Mouse (Mus musculus) urinary bladder, postnatal 10 days (tissue): Measurements from ENCODE around the gene Ghitm.
"Not testable (repeated sequence)": the region's sequence is repeated elsewhere in the genome, so short reads cannot be mapped to it uniquely, and the experiment has no call there.

Experiments
- DNase-seq: peaks from one replicate; pipeline ENCODE4 v3.0.0; 2022; ENCODE audit warnings: low spot score

The Ghitm gene

DNA sequence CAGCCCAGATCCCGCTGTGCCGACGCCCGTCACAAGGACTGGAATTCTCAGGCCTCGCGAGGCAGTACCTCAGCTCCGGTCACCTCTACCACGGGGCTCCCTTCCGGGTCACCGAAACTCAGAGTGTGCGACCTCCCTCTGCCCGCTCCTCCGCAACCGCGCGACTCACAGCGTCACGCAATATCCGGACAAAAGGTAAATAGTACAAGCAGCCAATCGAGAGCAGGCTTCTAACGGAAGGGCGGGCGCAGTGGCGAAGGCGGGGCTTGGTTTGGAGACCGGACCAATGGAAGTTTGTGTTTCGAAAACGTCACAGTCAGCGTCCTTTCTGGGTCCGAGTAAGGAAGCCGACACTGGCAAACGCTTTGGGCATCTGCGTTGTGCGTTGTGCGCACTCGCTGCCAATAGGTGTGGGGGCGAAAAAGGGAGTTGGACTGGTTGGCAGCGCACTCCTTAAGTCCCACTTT lies at the start of gene Ghitm:
Ghitm (minus strand) TSS at position 146 of the 467 bp plus-strand sequence.
- DNase-seq = peak; percentile 79

DNA sequence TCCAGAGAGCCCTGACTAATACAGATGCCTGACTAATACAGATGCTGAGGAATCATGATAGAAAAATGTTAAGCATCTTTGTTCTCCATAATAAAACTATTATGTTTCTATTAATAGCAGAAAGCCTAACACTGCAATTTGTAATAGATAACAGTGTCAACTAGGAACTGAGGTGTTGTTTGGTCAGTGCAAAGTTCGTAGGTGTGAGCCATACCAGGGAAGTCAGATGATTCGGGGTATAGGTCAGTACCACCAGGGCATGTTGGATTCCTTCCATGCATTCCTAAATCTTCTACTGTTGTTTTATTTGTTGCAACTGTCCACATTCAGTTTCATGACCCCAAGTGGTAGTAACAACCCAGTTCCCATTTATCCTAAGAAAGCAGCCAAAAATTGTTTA lies 49.8 kb upstream of the Ghitm start:
- no peak for DNase-seq

DNA sequence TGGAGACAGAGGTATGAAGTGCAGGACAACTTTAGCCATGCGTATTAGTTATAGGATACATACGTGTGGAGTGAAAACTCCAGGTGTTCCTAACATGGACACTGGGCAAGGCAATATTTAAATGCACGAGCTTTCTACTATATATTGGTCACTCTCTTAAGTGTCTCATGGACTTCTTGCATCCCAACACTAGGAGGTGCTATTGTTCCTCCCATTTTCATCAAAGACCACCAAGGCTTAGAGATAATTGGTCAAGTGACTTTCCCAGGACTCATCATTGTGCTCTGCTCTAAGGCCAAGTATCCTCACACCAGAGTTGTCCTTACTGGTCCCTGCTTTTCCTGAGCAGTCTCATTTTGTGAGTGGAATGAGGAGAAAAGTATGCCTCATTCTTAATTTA lies 39.4 kb upstream of the Ghitm start:
- DNase-seq = no peak

DNA sequence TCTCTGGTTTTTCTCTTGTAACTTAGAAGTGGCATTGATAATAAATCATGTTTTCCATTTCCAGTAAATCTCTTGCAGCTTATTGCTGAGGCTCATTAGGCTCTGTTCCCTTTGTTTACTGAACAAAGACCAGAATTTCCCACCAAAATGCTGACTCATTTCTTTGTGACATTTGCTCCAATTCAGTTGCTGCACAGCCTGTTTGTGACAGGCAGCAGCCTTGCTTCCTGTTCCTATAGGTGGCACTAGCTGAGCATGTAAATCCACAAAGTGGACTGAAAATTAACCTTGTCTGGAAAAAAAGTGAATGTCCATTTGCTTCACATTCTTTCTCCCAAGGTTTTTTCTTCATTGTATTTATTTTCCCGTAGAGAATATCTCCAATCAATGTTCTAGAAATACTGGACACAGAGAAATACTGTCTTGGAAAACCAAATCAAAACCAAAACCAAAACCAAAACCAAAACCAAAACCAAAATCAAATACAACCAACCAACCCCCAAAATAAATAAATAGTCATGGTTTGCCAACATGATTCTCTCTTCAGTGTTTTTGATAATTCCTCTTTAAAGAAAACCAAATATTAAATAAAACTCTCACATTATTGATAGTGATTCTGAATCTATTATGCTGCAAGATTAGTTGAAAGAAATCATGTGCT lies 30.3 kb upstream of the Ghitm start:
- DNase-seq = no peak

DNA sequence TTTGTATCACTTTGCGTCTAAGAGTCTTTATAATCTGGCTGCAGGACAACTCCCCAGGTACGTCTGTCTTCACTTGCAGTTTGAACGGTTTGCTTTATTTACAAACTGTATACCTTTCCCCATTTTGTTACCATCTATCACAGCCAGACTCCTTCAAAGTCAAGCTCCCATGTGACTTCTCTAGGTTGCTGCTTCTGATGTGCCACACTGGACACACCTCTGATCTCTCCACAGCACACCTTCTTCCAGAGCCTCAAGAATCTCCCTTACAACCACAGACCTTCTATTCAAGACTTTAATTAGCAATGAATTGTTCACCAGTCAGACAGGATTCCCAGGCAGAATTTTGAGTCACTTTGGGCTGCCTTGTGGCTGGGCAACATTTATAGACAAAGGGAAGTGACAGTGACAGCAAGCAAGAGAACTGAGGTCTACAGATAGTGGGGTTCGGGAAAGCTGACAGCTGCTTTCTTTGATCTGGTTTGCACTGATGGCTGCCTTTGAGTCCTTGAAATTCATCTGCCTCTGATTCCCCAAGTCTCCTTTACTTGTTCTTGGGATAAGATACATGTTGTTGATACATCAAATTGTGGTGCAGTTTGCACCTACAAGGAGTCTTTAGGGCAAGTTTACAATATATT lies 29.4 kb upstream of the Ghitm start:
- DNase-seq = no peak

- no peak for DNase-seq
These were observed 28.3 kb upstream of the Ghitm start for GRCm38 (mm10) chr14:37163277-37163956.

DNA sequence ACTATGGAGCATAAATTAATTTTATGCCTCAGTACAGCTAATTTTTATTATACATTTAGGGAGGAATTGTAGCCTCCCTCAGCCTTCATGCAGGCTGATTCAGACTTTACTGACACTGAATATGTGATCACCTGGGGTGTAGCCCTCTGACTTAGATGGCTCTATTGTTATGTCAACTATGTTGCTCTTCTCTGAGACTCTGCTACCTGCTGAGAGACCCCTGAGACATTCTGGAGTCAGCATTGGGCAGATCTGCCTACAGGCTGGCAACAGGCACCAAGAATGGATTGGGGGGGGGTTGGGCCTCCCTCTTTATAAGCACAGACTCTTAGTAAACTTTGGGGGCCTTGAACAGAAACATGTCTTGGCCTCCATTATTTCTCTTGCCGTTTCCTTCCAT lies 19.3 kb upstream of the Ghitm start:
- DNase-seq = no peak

GRCm38 (mm10) chr14:37139051-37139710 lies 4.1 kb upstream of the Ghitm start:
- no peak for DNase-seq

DNA sequence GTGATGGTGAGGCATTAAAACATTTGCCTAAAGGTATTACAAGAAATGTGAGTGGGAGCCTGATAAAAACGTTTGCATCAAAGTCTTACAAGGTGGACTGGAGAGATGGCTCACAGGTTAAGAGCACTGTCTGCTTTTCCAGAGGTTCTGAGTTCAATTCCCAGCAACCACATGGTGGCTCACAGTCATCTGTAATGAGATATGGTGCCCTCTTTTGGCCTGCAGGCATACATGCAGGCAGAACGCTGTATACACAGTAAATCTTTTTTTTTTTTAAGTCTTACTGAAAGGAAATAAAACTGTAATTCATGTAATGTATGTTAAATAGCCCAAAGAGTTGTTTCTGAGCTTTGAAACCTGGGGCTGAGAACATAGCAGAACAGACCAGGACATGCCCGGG lies 2.5 kb upstream of the Ghitm start:
- DNase-seq = not testable (repeated sequence)

DNA sequence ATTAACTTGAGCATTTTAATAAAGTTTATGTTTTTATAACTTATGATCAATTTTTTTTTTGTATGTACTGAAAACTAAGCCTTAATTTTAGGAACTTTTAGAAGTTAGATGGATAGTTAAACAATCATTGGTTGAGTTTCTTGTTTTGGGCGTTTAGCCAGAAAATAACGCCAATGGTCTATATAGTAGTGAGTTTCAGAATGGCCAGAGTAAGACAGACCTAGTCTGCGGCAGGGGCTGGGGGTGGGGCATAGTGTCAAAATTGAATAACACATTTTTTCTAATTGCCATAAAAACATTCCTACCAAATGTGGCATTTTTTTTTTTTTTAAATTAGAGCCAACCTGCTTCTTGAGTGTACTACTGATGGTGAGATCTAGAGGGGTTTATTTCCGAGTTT lies 1.0 kb upstream of the Ghitm start:
- DNase-seq = no peak

GRCm38 (mm10) chr14:37135671-37136070 lies 599 bp upstream of the Ghitm start:
- no peak for DNase-seq

GRCm38 (mm10) chr14:37134304-37135126 lies 557 bp downstream of the Ghitm start:
- peak; percentile 26 for DNase-seq

DNA sequence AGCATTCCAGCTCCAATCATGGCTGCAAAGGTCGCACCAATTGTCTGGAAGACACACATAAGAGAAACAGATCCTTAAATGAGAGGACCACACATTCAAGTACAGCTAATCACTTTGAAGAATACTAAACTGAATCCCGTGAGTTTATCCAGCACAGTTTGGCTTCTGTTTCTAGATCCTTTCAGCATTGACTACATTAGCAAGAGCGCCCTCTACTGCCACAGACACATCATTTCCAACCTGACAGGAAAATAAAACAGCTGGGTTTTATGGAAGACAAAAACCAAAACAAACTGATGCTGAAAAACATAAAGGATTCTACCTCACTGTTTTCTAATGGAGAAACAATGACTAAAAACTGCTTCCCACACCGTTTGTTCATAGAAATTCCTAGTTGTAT lies 7.4 kb downstream of the Ghitm start:
- no peak for DNase-seq

DNA sequence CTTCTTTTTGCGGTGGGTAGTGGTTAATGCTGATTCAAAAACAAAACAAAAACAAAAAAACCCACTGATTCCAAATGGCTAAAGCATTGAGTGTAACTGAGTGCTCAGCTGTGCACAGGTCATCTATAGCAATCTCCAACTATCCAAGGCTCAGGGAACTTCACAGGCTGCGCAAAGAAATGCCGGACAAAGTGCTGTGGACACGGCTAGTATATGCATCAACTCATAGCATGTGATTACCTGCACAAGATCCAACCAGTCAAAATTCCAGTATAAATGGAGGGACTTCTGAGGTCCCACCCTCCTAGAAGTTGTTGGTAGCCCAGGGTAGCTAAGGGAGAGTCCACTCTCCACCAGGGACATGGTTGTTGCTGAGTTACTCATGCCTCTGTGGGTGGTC lies 15.8 kb downstream of the Ghitm start:
- DNase-seq = no peak

- DNase-seq = no peak
These were observed 21.1 kb downstream of the Ghitm start, which contains the start of gene 2610528A11Rik for GRCm38 (mm10) chr14:37113922-37114321. 2610528A11Rik (minus strand) TSS chr14:37114022.

DNA sequence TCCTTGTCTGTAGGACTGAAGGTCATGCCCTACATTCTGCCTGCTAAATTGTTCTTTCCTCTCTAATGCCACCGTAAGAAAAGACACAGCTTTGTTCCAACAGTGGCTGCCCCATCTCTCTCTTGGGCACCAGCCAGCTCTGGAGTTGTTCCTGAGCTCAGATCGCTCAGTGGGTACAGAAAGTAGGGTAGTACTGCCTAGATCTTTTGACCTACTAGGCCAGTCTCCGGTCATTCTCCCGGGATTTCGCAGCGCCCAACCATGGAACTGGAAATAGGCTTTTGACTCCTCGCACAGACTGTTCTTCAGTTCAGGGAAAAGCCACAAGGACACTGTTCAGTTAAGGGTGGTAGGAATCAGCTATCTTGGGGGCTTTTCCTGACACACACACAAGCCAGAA lies 22.1 kb downstream of the Ghitm start:
- no peak for DNase-seq

DNA sequence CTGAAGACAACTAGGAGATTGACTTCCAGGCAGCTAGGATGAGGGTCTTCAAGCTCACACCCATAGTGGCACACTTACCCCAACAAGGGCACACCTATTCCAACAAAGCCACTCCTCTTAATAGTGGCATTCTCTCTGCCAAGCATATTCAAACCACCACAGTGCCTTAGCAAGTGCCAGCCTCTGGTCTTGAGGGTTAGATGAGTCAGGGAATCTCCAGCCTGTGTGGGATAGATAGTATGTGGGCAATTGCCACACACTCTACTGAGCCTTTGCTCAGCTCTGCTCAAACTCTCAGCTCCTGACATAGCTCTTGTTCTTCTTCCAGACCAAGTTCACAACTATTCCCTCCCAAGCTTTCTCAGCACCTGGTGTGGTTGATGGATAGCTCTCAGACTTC lies 23.7 kb downstream of the Ghitm start:
- DNase-seq = no peak

DNA sequence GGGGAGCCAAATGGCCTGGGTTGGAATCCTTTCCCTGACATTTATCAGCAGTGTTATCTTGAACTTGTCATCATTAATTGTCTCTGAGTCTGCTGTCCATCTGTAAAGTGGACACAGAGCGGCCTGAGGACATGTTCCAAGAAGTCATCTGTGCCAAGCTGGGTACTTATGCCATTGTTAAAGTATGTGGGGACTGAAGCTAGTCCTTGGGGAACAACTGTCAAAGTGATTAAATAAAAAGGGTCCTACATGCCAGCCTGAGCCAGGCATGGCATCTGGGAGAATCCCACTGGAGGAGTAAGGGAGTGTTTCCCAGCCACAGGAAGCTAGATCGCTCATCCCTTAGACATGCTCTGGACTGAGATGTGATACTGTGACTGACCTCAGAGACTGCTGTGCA lies 24.6 kb downstream of the Ghitm start:
- DNase-seq = no peak

- DNase-seq = no peak
These were observed 25.1 kb downstream of the Ghitm start for GRCm38 (mm10) chr14:37109975-37110374.

DNA sequence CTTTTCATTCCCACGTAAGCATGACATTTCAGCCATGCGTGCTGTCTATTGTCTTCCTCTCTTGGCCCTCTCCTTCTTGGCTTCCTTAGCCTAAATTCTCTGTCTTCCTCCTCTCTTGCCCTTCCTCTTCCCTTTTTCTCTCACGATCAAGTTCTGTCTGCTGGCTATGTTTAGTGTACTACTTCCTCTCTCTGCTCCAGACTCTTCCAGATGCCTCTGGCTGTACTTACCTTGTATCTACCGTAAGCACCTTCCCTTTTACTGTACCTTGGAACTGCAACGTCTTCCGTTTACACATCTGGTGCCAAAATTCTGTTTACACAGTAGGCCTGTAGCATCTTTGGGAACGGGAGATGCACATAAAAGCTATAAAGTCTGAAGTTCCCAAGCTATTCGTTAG lies 25.6 kb downstream of the Ghitm start:
- DNase-seq = no peak

DNA sequence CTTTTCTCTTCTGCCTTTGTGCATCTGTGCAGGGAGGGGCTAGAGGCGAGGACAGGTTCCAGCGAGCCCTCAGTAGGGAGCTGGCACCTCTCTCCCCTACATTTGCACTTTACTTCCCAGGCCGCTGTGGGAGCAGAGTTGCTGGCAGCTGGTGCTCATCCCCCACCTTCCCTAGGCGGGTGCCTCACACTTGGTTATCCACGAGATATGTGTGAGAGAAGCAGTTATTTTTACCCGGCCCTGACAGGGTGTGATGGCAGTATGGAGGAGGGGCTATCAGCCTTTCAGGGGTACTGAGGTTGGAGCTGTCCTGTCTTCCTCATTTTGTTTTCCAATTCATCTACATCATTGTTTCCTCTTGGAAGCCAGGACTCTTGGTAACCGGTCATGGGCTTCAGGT lies 29.2 kb downstream of the Ghitm start:
- no peak for DNase-seq

DNA sequence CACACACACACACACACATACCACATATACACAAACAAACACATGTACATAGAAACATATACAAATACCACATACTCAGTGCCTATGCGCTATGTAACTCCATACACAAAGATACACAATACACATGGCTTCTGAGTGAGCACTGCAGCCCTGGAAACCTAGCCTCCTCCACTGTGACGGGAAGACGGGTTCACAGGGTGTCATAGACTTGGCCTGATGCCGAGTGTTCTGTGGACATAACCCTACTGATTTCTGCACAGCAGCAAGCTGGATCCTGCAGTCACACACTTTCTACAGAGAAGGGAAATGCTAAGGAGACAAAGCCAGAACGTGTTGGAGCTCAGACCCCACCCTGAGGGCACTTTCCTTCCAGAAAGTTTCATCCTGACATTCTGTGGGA lies 30.3 kb downstream of the Ghitm start:
- no peak for DNase-seq
